ENCODE assay signal across 10 mouse cellular contexts in genomic region chr19:32325100-32325768, GRCm38 (mm10).
A peak's percentile ranks its signal among the peaks of the same experiment; 100 is the strongest.
DNase-seq lines count a peak whose midpoint lies in the region; ATAC-seq and TF ChIP-seq lines count a peak whose summit lies in the region.
"Had no signal": no experiment of that assay in that cellular context is flagged by ENCODE, and none has a peak within 500 bp of the region (broad histone marks: within the 10 kb centered on the region; RNA-seq: fewer than 3 reads in every experiment).

No protein-coding gene starts in this region.

- no peak overlapping the region for H3K9ac ChIP-seq in heart, adult 2 months (ENCODE audit: low read depth, low read length)
- no peak overlapping the region for H3K9ac ChIP-seq in heart, embryonic 16.5 days (ENCODE audit: low read length)
- H3K9ac ChIP-seq in hindbrain, postnatal 0 days (replicated peaks; ENCODE audit: low read length), result no peak overlapping the region

- no peaks in the 10 kb centered on the region for H3K9me3 ChIP-seq in heart, embryonic 10.5 days
- no peaks in the 10 kb centered on the region for H3K9me3 ChIP-seq in heart, embryonic 16.5 days (replicated peaks; ENCODE audit: control insufficient read depth, low read length)
- no peaks in the 10 kb centered on the region for H3K9me3 ChIP-seq in hindbrain, postnatal 0 days (ENCODE audit: low read length)

- TF ChIP-seq POLR2A in heart, adult 2 months (IDR thresholded peaks at IDR 0.05; ENCODE audit: insufficient read depth, low read depth, low read length), result no peak

- intact Hi-C loops in heart, adult 2 months (cut with DNase I), result loop anchor here (10.0 kb wide), 1 partner anchor 350 kb away; no protein-coding TSS in a partner anchor

- H3K4me1 ChIP-seq in heart, adult 2 months (ENCODE audit: control insufficient read depth, insufficient read depth, low read length), result peaks cover 35% of the 10 kb centered on the region
- peaks cover 54% of the 10 kb centered on the region for H3K4me1 ChIP-seq in heart, embryonic 10.5 days
- peaks cover 29% of the 10 kb centered on the region for H3K4me1 ChIP-seq in heart, embryonic 16.5 days (ENCODE audit: control insufficient read depth, insufficient read depth, low read length)
- H3K4me1 ChIP-seq in hindbrain, postnatal 0 days (ENCODE audit: insufficient read depth, low read length), result no peaks in the 10 kb centered on the region

- peaks cover 20% of the 10 kb centered on the region for H3K36me3 ChIP-seq in heart, adult 2 months (ENCODE audit: control insufficient read depth, insufficient read depth, low read length)
- no peaks in the 10 kb centered on the region for H3K36me3 ChIP-seq in heart, embryonic 10.5 days
- no peaks in the 10 kb centered on the region for H3K36me3 ChIP-seq in heart, embryonic 16.5 days (ENCODE audit: control insufficient read depth, insufficient read depth)
- H3K36me3 ChIP-seq in hindbrain, postnatal 0 days (ENCODE audit: insufficient read depth, low read length), result no peaks in the 10 kb centered on the region

- H3K27ac ChIP-seq in heart, adult 2 months, result peak overlapping the region; percentile 24
- H3K27ac ChIP-seq in heart, embryonic 10.5 days, result no peak overlapping the region
- peak overlapping the region; percentile 37 for H3K27ac ChIP-seq in heart, embryonic 16.5 days (ENCODE audit: low read length)
- H3K27ac ChIP-seq in hindbrain, postnatal 0 days, result no peak overlapping the region
- H3K27ac ChIP-seq: macrophage had no signal

- WGBS in heart, adult 2 months, result 38% methylated on average over 10 of the region's 10 CpGs
- 52% methylated on average over 10 of the region's 10 CpGs for WGBS in heart, embryonic 10.5 days
- WGBS in heart, embryonic 16.5 days, result 40% methylated on average over 10 of the region's 10 CpGs
- 56% methylated on average over 10 of the region's 10 CpGs for WGBS in hindbrain, postnatal 0 days

- ATAC-seq in heart, embryonic 16.5 days (replicated peaks; ENCODE audit: extremely low read depth, insufficient read depth, low FRiP score), result no peak
- no peak for ATAC-seq in hindbrain, postnatal 0 days

- TF ChIP-seq EP300 in heart, adult 2 months (IDR thresholded peaks at IDR 0.05; ENCODE audit: insufficient read depth, low read depth, low read length), result no peak

- no peak overlapping the region for H3K4me2 ChIP-seq in heart, embryonic 16.5 days (ENCODE audit: low read depth, low read length)
- H3K4me2 ChIP-seq in hindbrain, postnatal 0 days (ENCODE audit: low read depth, low read length), result no peak overlapping the region

- H3K79me2 ChIP-seq in heart, adult 2 months (replicated peaks; ENCODE audit: control insufficient read depth, insufficient read depth, low read length), result no peaks in the 10 kb centered on the region; the same call in 1 of the 2 replicates

- H3K4me3 ChIP-seq in heart, adult 2 months, result no peak overlapping the region
- no peak overlapping the region for H3K4me3 ChIP-seq in heart, embryonic 10.5 days
- no peak overlapping the region for H3K4me3 ChIP-seq in heart, embryonic 16.5 days (ENCODE audit: low read length)
- H3K4me3 ChIP-seq in hindbrain, postnatal 0 days (ENCODE audit: low read length), result no peak overlapping the region

- H3K27me3 ChIP-seq in heart, adult 2 months (ENCODE audit: control insufficient read depth, insufficient read depth, low read length), result no peaks in the 10 kb centered on the region
- H3K27me3 ChIP-seq in heart, embryonic 10.5 days (ENCODE audit: insufficient read depth, poor library complexity, severe bottlenecking), result no peaks in the 10 kb centered on the region
- H3K27me3 ChIP-seq in heart, embryonic 16.5 days (ENCODE audit: control insufficient read depth, insufficient read depth, low read length), result no peaks in the 10 kb centered on the region
- H3K27me3 ChIP-seq in hindbrain, postnatal 0 days (ENCODE audit: insufficient read depth, low read length), result no peaks in the 10 kb centered on the region

- DNase-seq in heart, adult 2 months, result peak; percentile 38 to 57
- DNase-seq in heart, embryonic 10.5 days (ENCODE audit: low spot score), result no peak
- DNase-seq in B cell, adult 2 months, result peak; percentile 49 to 58
- peak; percentile 43 to 65 for DNase-seq in kidney, postnatal 4 days
- no peak for DNase-seq in hindbrain, postnatal 0 days (ENCODE audit: low spot score)
- DNase-seq in ovary, postnatal 36 days (ENCODE audit: low spot score), result no peak
- no peak for DNase-seq in adrenal gland, adult (ENCODE audit: inconsistent age in 2 of 2, low spot score in 1 of 2)
- DNase-seq: cerebellum, adult 18-20 months had no signal

- no peak for TF ChIP-seq CTCF in heart, adult 2 months (IDR thresholded peaks at IDR 0.05)
- no peak for TF ChIP-seq CTCF in hindbrain, postnatal 0 days (IDR thresholded peaks at IDR 0.05; ENCODE audit: low read depth)

Comparison
In these comparisons a context has a peak if more than half of its experiments do, and no peak if none do; other contexts are left out.
1. DNase-seq: peak in heart, adult 2 months (2 of 2), B cell, adult 2 months (2 of 2) and kidney, postnatal 4 days (2 of 2); none in heart, embryonic 10.5 days (single experiment), hindbrain, postnatal 0 days (single experiment), ovary, postnatal 36 days (single experiment) and adrenal gland, adult (0 of 2).
2. H3K27ac ChIP-seq: peak in heart, adult 2 months (single experiment) and heart, embryonic 16.5 days (single experiment); none in heart, embryonic 10.5 days (single experiment) and hindbrain, postnatal 0 days (single experiment).